Mouse (Mus musculus) heart, postnatal 14 days (tissue): ENCODE data around the gene Ptprq. TPM values are rescaled to one million over a fixed set of nuclear protein-coding genes. Genes with fewer than 3 reads are reported as not detected.

Source experiments
- DNase-seq, 2 experiments: peaks; one replicate each; pipeline ENCODE4 v3.0.0; 2021 to 2022
- intact Hi-C: fragments of 180-260 bp; cut with DNase I; formaldehyde crosslinking; loops from one replicate; pipeline ENCODE4 v1.15.1; 2025
- long read RNA-seq, 2 experiments: library from polyadenylated mRNA; stranded (forward); transcript quantifications; one replicate each; pipeline ENCODE4 v2.0.0; 2021
- total RNA-seq, 2 experiments: library from RNA; stranded (reverse); gene quantifications; 2 replicates each; pipeline ENCODE4 v1.2.3; 2021

Ptprq gene
- total RNA-seq = under 1 TPM; 0.10 to 0.22 TPM
- long read RNA-seq, experiment 1 = 0 reads
- long read RNA-seq, experiment 2 = 0 reads

DNA sequence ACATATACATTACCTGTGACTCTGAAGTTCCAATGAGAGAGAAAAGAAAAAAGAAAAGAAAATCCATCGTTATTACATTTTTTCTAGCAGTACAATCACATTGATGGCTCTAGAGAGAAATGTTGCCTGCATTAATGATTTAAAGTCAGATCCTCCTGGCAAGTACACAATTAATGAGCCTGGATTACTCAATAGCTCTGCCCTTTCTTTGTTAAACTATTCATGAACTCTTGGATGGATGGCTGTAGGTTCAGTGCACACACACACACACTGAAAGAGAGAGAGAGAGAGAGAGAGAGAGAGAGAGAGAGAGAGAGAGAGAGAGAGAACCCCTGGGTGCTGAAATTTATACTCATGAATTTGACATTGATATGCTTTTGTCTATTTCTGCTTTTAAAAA is at the start of gene Ptprq:
Gene Ptprq (minus strand): TSS at position 246 of the 400 bp plus-strand sequence.
- intact Hi-C loops = no loop called here
- DNase-seq = no peak

DNA sequence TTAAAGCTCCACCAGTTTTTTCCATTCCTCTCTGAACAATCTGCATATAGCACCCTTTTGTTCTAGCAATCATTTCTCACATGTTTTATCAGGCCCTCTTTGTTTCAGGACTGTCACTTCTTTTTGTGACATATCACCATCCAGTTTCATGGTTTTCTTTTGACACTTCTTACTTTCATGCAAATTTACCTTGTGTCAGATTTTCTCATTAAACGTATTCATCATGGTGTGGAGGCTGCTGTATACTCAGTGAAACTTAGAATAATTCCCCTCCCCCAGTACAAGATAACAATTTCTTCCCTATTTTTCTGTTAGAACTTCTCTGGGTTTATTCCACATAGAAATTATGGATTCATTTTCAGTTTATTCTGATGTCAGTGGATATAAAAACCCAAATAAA is 39.8 kb upstream of the Ptprq start:
- DNase-seq = no peak
- intact Hi-C loops = no loop called here

DNA sequence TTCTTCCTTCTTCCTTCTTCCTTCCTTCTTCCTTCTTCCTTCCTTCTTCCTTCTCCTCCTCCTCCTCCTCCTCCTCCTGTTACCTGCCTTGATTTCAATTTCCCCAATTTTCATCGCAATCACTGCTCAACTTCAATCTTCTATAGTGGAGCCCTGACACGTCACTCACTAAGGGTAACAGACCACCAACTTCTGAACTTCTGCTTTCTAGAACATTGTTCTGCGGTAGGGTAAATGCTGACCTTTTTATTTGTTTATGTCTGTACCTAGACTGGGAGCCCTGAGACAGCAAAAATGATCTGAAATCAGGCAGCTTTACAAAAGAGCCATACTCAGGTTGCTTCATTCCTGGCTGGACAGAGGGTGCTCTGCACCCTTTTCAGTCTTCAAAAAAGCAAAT is 33.6 kb upstream of the Ptprq start:
- no peak for DNase-seq
- intact Hi-C loops = no loop called here

DNA sequence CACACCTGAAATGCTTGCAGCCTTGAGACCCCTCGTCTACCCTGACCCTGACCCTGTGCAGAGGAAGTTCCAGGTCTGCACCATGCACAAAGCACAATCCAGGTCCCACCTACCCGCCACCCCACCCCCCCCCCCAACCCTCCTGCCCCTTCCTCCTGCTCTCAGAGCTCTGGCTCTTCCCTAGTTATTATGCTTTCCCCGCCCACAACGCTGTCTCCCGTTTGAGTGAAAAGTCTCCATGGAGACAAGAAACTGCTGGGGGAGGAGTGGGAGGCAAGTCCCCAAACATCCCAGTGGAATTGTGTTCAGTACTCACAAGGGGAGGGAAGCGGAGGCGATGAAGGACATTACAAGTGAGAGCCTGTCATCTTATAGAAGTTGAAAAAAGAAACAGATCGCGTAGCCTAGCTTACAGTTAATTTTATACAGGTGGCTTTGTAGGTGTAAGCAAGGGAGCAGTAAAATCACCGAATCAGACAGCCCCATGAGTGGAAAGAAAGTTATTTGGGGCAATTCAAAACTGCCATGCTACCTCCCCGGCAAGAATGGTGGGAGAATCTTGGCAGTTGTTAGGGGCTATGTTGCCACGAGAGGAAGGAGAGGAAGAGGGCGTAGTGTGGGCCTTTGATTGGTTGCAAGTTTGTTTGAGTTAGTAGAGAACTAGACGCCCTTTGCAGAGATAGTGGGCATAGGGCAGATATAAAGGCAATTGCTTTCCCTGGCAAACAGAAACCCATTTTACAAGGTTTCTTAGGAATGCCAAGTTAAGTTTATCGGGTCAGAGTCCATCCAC is 32.7 kb upstream of the Ptprq start:
- intact Hi-C loops = no loop called here
- DNase-seq = no peak

DNA sequence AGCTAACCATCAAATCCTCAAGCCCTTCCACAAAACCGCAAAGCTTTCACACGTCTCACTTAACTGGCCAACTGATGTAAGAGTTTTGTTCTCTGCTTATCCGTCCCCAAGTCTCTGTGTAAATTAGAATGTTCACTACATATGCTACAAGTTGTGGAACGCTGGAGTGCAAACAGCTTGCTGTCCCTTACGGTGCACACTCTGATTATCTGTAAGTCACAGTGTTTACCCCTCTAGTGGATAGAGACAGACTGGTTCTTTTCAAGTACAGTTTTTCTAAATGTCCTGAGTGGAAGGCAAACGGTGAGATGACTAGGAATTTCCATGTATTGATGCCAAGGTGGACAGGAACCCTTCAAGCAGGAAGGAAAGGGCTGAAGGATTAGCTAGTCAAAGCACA is 32.1 kb upstream of the Ptprq start:
- DNase-seq = no peak
- intact Hi-C loops = no loop called here

DNA sequence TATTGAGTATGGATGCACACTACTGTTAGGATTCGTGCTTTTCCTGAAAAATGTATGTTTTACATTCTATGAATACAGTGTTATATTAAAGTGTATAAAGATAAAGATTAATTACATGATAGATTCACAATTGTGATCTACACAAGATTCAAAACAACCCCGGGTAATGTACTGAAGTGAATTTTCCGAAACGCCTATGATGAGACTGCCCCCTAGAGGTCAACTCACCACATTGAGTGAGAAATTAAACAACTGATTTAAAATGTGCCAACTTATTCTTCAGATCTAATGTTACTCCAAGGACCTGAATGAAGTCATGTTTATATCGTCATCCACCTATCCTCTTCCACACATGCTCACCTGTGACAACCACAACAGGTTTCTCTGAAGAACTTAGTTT is 27.7 kb upstream of the Ptprq start:
- peak in 1 of 2 experiments; percentile 32 for DNase-seq

DNA sequence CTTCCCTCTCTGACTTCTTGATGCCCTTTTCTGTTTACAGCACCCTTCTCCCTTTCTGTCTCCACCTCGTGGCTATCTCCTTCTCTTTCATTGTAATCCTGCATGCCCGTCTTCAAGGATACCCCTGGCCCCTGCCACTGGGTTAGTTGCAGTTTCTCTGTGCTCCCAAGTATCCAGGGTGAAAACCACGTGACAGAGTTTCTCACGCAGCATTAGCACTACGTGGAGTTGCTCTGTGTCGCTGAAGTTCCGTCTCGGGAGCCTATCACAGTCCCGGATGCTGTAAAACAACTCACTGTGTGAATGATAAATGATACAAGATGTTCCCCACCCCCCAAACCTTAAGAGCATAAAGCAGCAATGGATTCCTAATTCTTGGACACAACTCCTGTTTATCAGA is 26.9 kb upstream of the Ptprq start:
- intact Hi-C loops = loop anchor here (5.0 kb wide), 1 partner anchor 304 kb away; no protein-coding TSS in a partner anchor
- DNase-seq = no peak

More for the DNA sequence above, 27.7 kb upstream of the Ptprq start:
- intact Hi-C loops = loop anchor here (5.0 kb wide), 1 partner anchor 305 kb away; no protein-coding TSS in a partner anchor

DNA sequence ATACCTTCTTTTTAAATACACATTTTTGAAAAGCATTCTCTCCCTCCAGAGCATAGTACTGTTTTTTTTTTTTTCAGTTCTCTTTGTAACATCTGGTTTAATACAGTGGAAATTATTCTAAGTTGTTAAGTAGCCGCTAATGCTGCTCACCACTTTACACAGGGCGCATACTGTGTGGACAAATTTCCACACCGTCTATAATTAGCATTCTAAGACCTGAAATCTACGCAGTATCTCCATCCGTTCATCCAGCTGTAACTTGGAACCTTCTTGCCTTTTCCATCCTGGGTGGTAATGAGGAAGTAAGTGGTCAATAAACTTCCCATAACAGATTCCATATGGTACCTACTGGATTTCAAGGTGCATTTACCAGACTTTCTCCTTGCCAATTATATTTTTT is 20.0 kb upstream of the Ptprq start:
- intact Hi-C loops = no loop called here
- DNase-seq = no peak

DNA sequence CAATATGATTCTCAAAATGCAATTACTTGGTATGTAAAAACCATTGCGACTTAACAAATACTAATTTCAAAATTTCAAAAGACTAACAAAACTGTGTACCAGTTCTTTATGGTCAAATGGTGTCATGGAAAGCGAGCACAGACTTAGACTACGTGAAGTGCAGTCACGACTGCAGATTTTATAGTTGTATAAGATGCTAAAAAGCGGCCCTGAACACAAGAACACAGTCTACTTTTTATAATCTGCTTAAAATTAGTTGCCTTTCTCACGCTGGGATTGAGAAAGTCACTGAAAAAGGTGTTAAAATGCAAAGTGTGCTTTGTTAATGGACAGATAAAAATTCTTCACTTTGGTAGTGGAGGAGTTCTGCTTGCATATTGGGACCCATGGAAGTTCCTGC is 17.9 kb upstream of the Ptprq start:
- no peak for DNase-seq
- intact Hi-C loops = no loop called here

DNA sequence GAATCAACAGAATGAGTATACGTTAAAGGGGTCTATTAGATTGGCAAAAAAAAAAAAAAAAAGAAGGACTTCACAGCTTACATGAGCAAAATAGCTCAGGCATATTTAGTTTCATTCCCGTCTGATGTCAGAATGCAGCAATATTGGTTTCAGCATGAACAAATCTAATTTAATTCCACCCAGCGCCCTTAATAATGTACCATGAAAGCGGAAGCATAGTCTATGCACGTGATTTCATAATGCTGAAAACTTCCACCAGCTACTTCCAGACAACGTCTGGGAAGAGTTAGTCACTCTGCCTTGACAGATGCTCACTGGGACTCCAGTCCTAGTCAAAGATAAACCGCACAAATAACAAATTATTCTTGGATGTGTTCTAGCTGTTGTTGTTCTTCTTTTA is 15.6 kb upstream of the Ptprq start:
- intact Hi-C loops = no loop called here
- DNase-seq = no peak

DNA sequence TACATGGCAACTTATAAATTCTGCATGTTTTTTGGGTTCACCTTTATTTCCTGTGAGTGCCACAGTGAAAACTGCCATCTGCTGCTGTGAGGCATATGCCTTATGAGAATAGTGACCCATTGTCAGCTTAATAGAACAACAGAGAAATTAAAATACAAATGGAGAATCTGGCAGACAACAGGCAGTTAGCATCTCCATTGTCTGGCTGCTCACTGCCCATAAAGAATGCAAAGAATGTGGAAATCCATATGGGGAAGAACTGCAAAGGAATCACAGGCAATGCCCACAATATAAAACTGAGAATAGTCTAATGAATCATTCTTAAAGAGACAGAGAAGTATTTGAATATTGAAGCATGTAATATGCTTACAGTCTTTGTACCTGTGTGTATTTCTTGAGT is 14.5 kb upstream of the Ptprq start:
- DNase-seq = no peak
- intact Hi-C loops = no loop called here

DNA sequence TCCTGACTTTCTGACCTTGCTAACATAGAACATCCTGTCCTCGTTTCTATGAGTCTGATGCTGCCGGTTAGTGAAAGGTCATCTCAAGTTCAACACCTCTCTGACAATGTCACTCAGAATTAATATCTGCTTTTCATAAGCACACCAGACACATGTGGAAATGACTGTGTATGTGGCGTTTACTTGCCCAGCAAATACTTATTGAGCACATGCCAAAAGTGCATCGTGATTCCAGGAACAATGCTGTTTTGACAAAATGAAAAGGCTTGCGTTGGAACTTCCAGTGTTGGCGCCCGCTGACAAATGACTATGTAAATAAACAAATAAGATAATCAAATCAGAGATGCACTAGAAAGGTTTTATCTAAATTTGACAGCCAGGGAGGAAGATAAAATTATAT is 5.8 kb upstream of the Ptprq start:
- DNase-seq = no peak
- intact Hi-C loops = no loop called here

DNA sequence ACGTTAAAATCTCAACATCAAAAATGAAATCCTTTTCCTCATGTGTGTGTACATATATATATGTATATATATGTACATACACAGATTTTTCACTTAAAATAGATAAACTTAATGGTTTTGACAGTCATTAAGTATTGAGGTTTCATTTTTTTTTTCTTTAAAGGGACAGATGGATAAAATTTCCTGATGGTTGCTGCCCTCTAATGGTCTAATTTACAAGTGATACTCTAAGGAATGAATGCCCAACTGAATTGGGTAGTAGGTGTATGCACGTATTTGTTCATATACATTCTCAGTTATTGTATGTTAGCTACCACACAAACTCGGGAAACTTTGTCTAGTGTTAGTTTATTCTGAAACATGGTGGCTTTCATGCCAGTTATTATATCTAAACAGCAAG is 15.4 kb downstream of the Ptprq start:
- no peak for DNase-seq
- intact Hi-C loops = loop anchor here (1.0 kb wide), 1 partner anchor 260 kb away; no protein-coding TSS in a partner anchor

DNA sequence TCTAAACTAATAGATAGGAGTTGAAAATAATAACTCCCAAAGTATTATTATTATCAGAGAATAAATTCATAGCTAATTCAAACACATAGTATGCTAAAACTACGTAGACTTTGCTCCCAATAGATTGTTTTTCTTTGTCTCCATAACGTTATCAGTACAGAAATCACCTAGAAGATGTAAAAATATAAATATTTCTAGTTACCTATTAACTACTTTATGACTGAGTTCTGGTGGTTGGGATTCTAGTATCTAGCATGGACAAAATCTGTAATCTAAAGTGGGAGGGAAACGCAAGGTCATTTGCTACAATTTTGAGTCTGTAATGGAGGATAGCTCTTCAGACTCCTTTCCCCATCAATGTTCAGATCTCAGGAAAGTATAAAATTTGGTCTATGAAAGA is 18.9 kb downstream of the Ptprq start:
- no peak for DNase-seq
- intact Hi-C loops = no loop called here

DNA sequence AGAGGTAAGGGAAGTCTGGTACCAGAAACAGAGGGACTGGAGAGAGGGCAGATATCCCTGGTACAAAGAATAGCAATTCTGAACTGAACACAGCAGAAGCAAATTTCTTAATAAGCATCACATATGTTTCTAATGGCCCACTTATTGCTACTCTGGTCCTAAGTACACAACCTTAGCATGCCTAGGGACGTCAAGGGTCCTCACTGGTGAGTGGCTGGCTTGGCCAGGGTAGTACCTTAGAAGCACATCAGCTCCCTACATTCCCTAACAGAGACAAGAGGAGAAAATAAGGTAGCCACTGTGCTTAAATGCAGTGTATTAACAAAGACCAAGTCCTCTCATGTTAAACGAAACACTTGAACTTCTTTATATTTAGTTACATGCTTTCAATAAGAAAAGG is 21.1 kb downstream of the Ptprq start:
- DNase-seq = no peak
- intact Hi-C loops = no loop called here

DNA sequence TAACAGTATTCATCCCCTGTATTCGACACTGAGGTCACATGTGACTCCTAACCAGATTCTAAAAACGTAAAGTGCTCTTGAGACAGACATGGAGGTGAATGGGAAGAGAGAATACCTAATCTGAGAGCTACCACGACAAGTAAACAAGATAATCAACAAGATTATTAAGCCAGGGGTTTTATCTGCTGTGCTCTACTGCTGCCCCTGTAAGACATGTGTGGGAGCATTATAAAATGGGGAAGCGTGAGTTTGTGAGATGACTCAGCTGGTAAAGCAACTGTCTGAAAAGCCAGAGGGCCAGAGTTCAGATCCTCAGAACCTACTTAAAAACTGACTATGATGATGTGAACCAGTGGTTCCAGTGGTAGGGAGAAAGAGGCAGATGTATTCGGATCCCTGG is 22.7 kb downstream of the Ptprq start:
- intact Hi-C loops = no loop called here
- no peak for DNase-seq

DNA sequence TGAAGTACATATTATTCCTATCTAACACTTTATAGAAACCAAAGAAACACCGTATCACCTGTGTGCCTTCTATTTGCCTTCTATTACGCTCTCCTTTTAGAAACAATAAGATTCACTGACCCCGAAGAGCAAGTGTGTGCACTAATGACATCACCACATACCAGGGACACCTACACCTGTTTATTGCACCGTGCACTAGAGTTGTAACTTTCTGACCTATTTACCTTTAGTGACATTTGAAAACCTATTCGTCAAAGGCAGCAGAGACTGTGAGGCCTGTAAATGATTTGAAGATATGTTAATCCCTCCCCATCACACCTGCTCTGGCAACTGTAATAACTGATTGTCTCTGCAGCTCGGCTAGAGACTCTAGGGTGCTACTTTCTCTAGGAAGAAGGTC is 32.5 kb downstream of the Ptprq start:
- no peak for DNase-seq
- intact Hi-C loops = no loop called here

DNA sequence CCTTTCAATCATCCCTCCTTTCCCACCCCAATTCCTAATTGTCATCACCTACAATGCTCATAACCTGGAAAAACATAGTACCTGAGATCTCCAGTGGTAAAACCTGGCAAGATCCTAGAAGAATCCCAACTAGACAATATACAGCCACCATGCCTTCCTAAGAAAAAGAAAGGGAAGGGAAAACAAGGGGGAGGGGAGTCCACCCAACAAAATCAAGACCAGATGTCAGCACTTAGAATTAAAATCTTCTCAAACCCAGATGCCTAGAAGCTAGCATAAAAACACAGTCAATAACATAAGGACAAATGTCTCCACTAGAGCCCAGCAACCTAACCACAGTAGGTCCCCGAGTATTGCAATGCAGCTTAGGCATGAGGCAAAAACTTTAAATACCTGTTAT is 43.9 kb downstream of the Ptprq start:
- DNase-seq = no peak
- intact Hi-C loops = no loop called here

DNA sequence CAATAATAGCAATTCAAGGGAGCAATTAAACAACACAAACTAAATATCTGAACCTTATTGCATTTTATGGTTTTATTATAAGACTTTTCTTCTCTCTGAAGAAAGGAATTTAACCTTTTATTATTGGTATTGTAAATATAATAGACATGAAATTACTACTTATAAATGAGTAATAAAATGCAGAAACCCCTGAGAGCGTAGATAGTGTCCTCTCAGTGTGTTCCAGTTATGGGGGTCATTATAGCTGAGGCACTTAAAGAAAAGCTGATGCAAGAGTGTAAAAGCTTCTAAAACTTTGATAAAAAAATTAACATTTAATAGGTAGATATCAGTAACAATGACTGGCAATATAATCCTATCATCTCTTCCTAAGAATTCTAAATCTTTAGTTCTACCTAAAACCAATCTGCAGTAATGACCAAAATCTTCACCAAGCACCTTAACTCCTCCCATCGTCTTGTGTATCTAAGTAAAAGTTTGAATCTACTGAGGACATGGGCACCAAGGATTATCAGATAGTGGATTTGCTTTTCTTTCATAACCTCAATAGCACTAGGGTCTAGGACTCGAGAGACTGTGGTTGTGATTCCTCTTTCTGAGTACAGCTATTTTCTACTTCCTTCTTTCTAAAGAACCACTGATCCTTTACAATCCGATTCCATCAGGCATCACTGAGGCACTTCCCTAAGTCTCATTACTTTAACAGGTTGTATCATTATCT is 51.3 kb downstream of the Ptprq start:
- no peak for DNase-seq
- intact Hi-C loops = no loop called here

DNA sequence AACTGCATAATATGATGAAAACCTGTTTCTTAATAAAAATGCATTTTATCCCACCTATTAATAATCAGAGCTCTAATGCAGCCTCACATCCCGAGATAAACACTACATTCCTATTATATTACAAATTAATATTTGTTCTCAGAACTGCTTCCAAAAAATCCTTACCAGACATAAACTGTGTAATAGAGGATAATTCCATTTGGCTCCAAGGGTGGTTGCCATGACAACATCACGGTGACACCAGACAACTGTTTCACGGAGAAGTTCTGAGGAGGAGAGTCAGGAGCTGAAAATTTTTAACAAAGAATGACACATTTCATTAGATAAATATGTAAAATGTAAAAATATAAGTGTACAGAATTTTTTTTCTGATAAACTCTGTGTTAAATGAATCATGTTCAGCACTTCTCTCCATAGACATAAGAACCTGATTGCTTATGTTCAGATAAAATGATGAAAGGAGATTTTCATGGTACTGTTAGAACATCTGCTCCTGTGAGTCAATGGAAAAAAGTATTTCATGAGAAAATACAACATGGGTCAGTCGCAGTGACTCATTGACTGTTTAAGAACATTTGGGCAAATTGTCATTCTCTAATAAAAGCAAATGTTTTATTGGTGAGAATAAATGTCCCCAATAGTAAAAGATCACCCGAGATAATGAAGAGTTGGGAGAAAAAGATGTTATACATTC is 57.3 kb downstream of the Ptprq start:
- peak; percentile 18 to 36 for DNase-seq
- intact Hi-C loops = no loop called here

DNA sequence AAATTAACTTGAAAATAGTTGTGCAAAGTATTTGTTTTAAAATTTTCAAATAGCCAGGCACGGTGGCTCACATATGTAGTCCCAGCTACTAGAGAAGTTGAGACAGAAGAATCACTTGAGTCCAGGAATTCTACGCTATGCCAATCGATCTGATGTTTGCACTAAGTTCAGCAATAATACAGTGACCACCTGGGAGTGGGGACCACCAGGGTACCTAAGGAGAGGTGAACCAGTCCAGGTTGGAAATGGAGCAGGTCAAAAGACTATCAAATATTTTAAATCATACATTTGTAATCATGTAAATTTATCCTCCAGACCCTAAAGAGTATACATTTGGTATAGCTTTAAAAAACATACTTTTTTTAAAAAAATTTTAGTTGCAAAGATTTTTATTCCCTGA is 57.9 kb downstream of the Ptprq start:
- intact Hi-C loops = no loop called here
- DNase-seq = no peak
